Mouse (Mus musculus): ENCODE measurements around the gene Nr2e1.

DNA sequence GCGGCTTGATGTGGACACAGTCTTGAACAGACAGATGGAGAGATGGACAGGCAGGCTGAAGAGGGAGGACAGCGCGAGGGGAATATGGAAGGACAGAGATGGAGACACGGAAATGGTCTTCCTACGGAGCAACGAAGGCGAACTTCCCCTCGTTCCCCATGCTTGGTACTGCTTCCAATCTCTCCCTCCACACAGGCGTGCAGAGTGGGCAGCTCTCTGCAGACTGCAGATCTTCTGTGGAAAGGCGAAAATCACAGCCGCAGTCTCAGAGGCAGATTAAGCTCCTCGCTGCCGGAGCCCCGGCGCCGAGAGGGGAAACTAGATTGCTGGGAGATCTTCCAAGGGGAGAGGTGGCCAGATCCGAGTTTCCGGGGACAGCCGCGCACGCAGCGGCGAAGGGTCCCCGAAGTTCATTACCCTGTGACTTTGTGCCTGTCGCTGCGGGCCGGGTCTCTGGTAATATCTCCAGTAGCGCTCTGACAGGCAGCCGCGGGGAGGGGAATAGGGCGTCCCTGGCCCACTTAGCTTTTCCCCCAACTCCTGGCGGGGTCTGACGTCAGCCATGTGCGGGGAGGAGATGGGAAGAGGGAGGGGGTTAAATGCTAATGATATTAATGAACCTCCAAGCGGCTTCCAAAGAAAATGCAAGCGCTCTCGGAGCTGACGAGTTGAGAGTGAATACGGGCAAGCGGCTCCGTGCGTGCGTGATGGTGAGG, at the start of gene Nr2e1, which contains the start of gene Ostm1:
- no peak for TF ChIP-seq CTCF (IDR thresholded peaks at IDR 0.05; ENCODE audit: control insufficient read depth, insufficient read depth, insufficient read length)
- TF ChIP-seq MYOG (IDR thresholded peaks at IDR 0.05; ENCODE audit: control insufficient read depth, extremely low read depth, insufficient read length), result no peak
- TF ChIP-seq CEBPB (IDR thresholded peaks at IDR 0.05; ENCODE audit: low read depth), result no peak
- TF ChIP-seq MAX (IDR thresholded peaks at IDR 0.05), result no peak
- TF ChIP-seq USF1 (IDR thresholded peaks at IDR 0.05; ENCODE audit: low read depth), result no peak
